Mouse (Mus musculus): ENCODE measurements around the gene Rabgap1l. TPM values are rescaled to one million over a fixed set of nuclear protein-coding genes. Genes with fewer than 3 reads are reported as not detected.

Gene Rabgap1l
- polyA plus RNA-seq, 1 experiment from 2014 or later: 41.8 TPM

- Histone ChIP-seq H3K9ac (ENCODE audit: low read depth, low read length) (peak overlapping the region; percentile 88), H3K4me1 (ENCODE audit: control insufficient read depth, insufficient read depth, low read length) (peaks cover 17% of the 10 kb centered on the region), H3K4me3 (ENCODE audit: low read depth, low read length) (peak overlapping the region; percentile 65), H3K27me3 (ENCODE audit: control insufficient read depth, insufficient read depth, low read depth, low read length) (no peaks in the 10 kb centered on the region), H3K27ac (ENCODE audit: low read length) (peak overlapping the region; percentile 92), H3K4me2 (ENCODE audit: low read length) (peak overlapping the region; percentile 79), H3K36me3 (ENCODE audit: control insufficient read depth, insufficient read depth, low read length) (no peaks in the 10 kb centered on the region), H3K9me3 (replicated peaks; ENCODE audit: control insufficient read depth, low read length, poor library complexity, severe bottlenecking) (no peaks in the 10 kb centered on the region)
- peak; percentile 74 for ATAC-seq
- WGBS: 27% methylated on average over 4 of the region's 4 CpGs
Measured at GRCm38 (mm10) chr1:160352309-160352708, 440.7 kb downstream of the Rabgap1l start.

- peak overlapping the region; percentile 88 for H3K9ac ChIP-seq (ENCODE audit: low read depth, low read length)
- peak overlapping the region; percentile 79 for H3K4me2 ChIP-seq (ENCODE audit: low read length)
- peaks cover 17% of the 10 kb centered on the region for H3K4me1 ChIP-seq (ENCODE audit: control insufficient read depth, insufficient read depth, low read length)
- no peaks in the 10 kb centered on the region for H3K36me3 ChIP-seq (ENCODE audit: control insufficient read depth, insufficient read depth, low read length)
- under 1% methylated on average over 10 of the region's 10 CpGs for WGBS
- H3K9me3 ChIP-seq (replicated peaks; ENCODE audit: control insufficient read depth, low read length, poor library complexity, severe bottlenecking): no peaks in the 10 kb centered on the region
- peak; percentile 95 for ATAC-seq
- peak overlapping the region; percentile 65 for H3K4me3 ChIP-seq (ENCODE audit: low read depth, low read length)
- no peaks in the 10 kb centered on the region for H3K27me3 ChIP-seq (ENCODE audit: control insufficient read depth, insufficient read depth, low read depth, low read length)
- H3K27ac ChIP-seq (ENCODE audit: low read length): peak overlapping the region; percentile 92
Measured at GRCm38 (mm10) chr1:160351880-160352234, 441.2 kb downstream of the Rabgap1l start.

DNA sequence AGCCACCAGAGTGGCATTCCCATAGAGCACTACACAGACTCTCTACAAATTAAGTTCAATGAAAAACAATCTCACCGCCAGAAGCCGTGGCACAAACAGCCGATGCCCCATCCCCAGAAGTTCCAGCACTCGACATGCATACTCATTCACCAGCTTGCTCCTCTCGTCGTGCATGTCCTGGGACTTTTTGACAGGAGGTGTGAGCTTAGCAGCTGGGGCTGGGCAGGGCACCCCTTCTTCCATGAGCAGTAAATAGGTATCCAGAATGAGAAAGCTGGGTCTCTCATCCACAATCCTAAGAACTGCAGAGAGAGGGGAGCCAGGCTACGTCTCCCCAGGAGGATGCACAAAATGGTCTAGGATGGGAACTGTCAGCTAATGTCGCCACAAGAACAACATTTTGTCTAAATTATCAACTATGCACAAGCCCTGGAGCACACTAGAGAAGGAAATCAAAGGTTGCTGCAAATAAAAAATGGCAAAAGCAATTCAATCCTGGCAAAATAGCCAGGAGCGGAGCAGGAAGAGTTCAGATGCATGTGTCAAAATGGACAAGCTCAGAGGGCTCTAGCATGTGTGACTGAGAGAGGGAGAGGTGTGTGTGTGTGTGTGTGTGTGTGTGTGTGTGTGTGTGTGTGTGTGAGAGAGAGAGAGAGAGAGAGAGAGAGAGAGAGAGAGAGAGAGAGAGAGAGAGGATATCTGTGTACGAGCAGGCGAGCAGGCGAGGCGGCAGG, 441.7 kb downstream of the Rabgap1l start:
- Histone ChIP-seq H3K4me1 (ENCODE audit: control insufficient read depth, insufficient read depth, low read length) (peaks cover 17% of the 10 kb centered on the region), H3K4me2 (ENCODE audit: low read length) (peak overlapping the region; percentile 79), H3K4me3 (ENCODE audit: low read depth, low read length) (peak overlapping the region; percentile 65), H3K27ac (ENCODE audit: low read length) (peak overlapping the region; percentile 92), H3K36me3 (ENCODE audit: control insufficient read depth, insufficient read depth, low read length) (no peaks in the 10 kb centered on the region), H3K9me3 (replicated peaks; ENCODE audit: control insufficient read depth, low read length, poor library complexity, severe bottlenecking) (no peaks in the 10 kb centered on the region), H3K9ac (ENCODE audit: low read depth, low read length) (peak overlapping the region; percentile 88), H3K27me3 (ENCODE audit: control insufficient read depth, insufficient read depth, low read depth, low read length) (no peaks in the 10 kb centered on the region)
- peak; percentile 65 for ATAC-seq
- WGBS: 6% methylated on average over 10 of the region's 13 CpGs

GRCm38 (mm10) chr1:160340653-160341052, 452.4 kb downstream of the Rabgap1l start:
- H3K27me3 ChIP-seq (ENCODE audit: control insufficient read depth, insufficient read depth, low read depth, low read length): no peaks in the 10 kb centered on the region
- no peak overlapping the region for H3K27ac ChIP-seq (ENCODE audit: low read length)
- no peaks in the 10 kb centered on the region for H3K9me3 ChIP-seq (replicated peaks; ENCODE audit: control insufficient read depth, low read length, poor library complexity, severe bottlenecking)
- peaks cover 5% of the 10 kb centered on the region; the same call in 1 of the 2 replicates for H3K36me3 ChIP-seq (ENCODE audit: control insufficient read depth, insufficient read depth, low read length)
- no peak overlapping the region for H3K9ac ChIP-seq (ENCODE audit: low read depth, low read length)
- ATAC-seq: no peak
- no peak overlapping the region for H3K4me3 ChIP-seq (ENCODE audit: low read depth, low read length)
- H3K4me2 ChIP-seq (ENCODE audit: low read length): no peak overlapping the region
- H3K4me1 ChIP-seq (ENCODE audit: control insufficient read depth, insufficient read depth, low read length): no peaks in the 10 kb centered on the region
- WGBS: 81% methylated on average over 2 of the region's 2 CpGs

DNA sequence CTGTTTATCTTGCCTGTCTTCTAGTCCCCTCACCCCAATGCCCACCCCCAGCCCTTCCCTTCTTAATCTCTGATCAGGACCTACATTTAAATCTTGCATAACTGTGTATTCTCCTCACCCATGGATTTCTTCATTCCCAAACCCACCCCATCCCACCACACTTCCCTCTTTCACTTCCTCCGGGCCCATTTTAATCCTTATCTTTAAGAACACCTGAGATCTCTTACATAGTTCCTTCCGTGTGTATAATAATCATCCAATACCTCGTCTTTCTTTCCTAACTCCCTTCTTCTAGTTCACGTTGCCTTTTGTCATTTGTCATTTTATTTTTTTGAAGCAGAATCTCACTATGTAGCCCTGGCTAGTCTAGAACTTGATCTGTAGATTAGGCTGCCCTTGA, 453.6 kb downstream of the Rabgap1l start:
- no peak overlapping the region for H3K9ac ChIP-seq (ENCODE audit: low read depth, low read length)
- no peaks in the 10 kb centered on the region for H3K27me3 ChIP-seq (ENCODE audit: control insufficient read depth, insufficient read depth, low read depth, low read length)
- H3K9me3 ChIP-seq (replicated peaks; ENCODE audit: control insufficient read depth, low read length, poor library complexity, severe bottlenecking): no peaks in the 10 kb centered on the region
- no peaks in the 10 kb centered on the region for H3K4me1 ChIP-seq (ENCODE audit: control insufficient read depth, insufficient read depth, low read length)
- no peak overlapping the region for H3K27ac ChIP-seq (ENCODE audit: low read length)
- no peak for ATAC-seq
- H3K4me3 ChIP-seq (ENCODE audit: low read depth, low read length): no peak overlapping the region
- WGBS: 87% methylated on average over 4 of the region's 4 CpGs
- H3K36me3 ChIP-seq (ENCODE audit: control insufficient read depth, insufficient read depth, low read length): peaks cover 5% of the 10 kb centered on the region; the same call in 1 of the 2 replicates
- no peak overlapping the region for H3K4me2 ChIP-seq (ENCODE audit: low read length)

DNA sequence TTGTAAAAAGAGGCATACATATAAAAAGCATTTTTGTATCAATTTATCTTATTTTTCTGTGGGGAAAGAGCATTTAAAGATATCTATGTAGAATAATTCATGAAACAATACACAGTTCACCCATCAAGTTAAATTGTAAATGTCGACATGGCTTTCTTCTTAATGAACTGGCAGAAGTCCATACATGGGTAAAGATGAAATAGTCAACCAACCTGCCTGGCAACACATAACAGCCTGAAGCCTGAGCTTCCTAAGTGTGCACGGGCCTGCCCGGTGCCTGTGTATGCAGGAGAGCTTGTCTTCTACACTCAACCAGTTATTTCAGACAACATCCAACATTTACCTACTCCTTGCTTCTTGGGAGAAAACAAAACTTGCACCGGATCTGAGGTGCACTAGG, 458.2 kb downstream of the Rabgap1l start:
- Histone ChIP-seq H3K9me3 (replicated peaks; ENCODE audit: control insufficient read depth, low read length, poor library complexity, severe bottlenecking) (no peaks in the 10 kb centered on the region), H3K4me2 (ENCODE audit: low read length) (no peak overlapping the region), H3K27me3 (ENCODE audit: control insufficient read depth, insufficient read depth, low read depth, low read length) (no peaks in the 10 kb centered on the region), H3K36me3 (ENCODE audit: control insufficient read depth, insufficient read depth, low read length) (peaks cover 5% of the 10 kb centered on the region; the same call in 1 of the 2 replicates), H3K27ac (ENCODE audit: low read length) (no peak overlapping the region), H3K4me3 (ENCODE audit: low read depth, low read length) (no peak overlapping the region), H3K4me1 (ENCODE audit: control insufficient read depth, insufficient read depth, low read length) (no peaks in the 10 kb centered on the region), H3K9ac (ENCODE audit: low read depth, low read length) (no peak overlapping the region)
- no peak for ATAC-seq
- WGBS: 83% methylated on average over 4 of the region's 4 CpGs

DNA sequence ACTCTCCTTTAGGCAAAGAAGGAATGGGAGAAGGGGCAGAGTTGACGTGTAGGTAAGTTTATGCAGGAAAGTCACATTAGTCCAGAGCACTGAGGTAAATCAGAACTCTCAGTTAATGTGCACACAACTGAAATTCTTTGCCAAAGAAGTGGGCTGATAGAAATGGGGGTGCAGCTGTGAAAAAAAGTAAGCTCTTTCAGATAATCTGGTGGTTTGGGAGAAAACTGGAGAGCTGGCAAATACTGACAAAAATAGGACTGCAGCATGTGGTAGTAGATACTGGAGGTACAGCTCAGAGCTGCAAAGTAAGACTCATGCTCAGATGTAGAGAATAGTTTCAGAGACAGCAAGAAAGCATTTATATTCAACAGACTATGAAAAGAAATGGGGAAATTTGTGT, 462.2 kb downstream of the Rabgap1l start:
- no peak overlapping the region for H3K27ac ChIP-seq (ENCODE audit: low read length)
- H3K9me3 ChIP-seq (replicated peaks; ENCODE audit: control insufficient read depth, low read length, poor library complexity, severe bottlenecking): no peaks in the 10 kb centered on the region
- no peak overlapping the region for H3K4me3 ChIP-seq (ENCODE audit: low read depth, low read length)
- no peaks in the 10 kb centered on the region for H3K36me3 ChIP-seq (ENCODE audit: control insufficient read depth, insufficient read depth, low read length)
- 69% methylated on average over 1 of the region's 1 CpGs for WGBS
- no peak for ATAC-seq
- H3K4me2 ChIP-seq (ENCODE audit: low read length): no peak overlapping the region
- H3K9ac ChIP-seq (ENCODE audit: low read depth, low read length): no peak overlapping the region
- no peaks in the 10 kb centered on the region for H3K4me1 ChIP-seq (ENCODE audit: control insufficient read depth, insufficient read depth, low read length)
- no peaks in the 10 kb centered on the region for H3K27me3 ChIP-seq (ENCODE audit: control insufficient read depth, insufficient read depth, low read depth, low read length)

- Histone ChIP-seq H3K27me3 (ENCODE audit: control insufficient read depth, insufficient read depth, low read depth, low read length) (no peaks in the 10 kb centered on the region), H3K9ac (ENCODE audit: low read depth, low read length) (no peak overlapping the region), H3K4me1 (ENCODE audit: control insufficient read depth, insufficient read depth, low read length) (no peaks in the 10 kb centered on the region), H3K4me3 (ENCODE audit: low read depth, low read length) (no peak overlapping the region), H3K36me3 (ENCODE audit: control insufficient read depth, insufficient read depth, low read length) (no peaks in the 10 kb centered on the region), H3K27ac (ENCODE audit: low read length) (peak overlapping the region; percentile 20; the same call in 1 of the 2 replicates), H3K9me3 (replicated peaks; ENCODE audit: control insufficient read depth, low read length, poor library complexity, severe bottlenecking) (no peaks in the 10 kb centered on the region), H3K4me2 (ENCODE audit: low read length) (no peak overlapping the region)
- no peak for ATAC-seq
- WGBS: 61% methylated on average over 2 of the region's 2 CpGs
Measured at GRCm38 (mm10) chr1:160330222-160330621, 462.8 kb downstream of the Rabgap1l start.

- H3K4me3 ChIP-seq (ENCODE audit: low read depth, low read length): no peak overlapping the region
- no peak overlapping the region for H3K4me2 ChIP-seq (ENCODE audit: low read length)
- no peaks in the 10 kb centered on the region for H3K4me1 ChIP-seq (ENCODE audit: control insufficient read depth, insufficient read depth, low read length)
- H3K27me3 ChIP-seq (ENCODE audit: control insufficient read depth, insufficient read depth, low read depth, low read length): no peaks in the 10 kb centered on the region
- no peaks in the 10 kb centered on the region for H3K36me3 ChIP-seq (ENCODE audit: control insufficient read depth, insufficient read depth, low read length)
- no peak overlapping the region for H3K9ac ChIP-seq (ENCODE audit: low read depth, low read length)
- peak overlapping the region; percentile 20; the same call in 1 of the 2 replicates for H3K27ac ChIP-seq (ENCODE audit: low read length)
- ATAC-seq: no peak
- no peaks in the 10 kb centered on the region for H3K9me3 ChIP-seq (replicated peaks; ENCODE audit: control insufficient read depth, low read length, poor library complexity, severe bottlenecking)
- WGBS: 62% methylated on average over 7 of the region's 7 CpGs
Measured at GRCm38 (mm10) chr1:160329788-160330187, 463.2 kb downstream of the Rabgap1l start.

Data from midbrain, embryonic 16.5 days (tissue).